Mouse (Mus musculus) C2C12 (cell line): ENCODE data around the gene 4930539E08Rik. TPM values are rescaled to one million over a fixed set of nuclear protein-coding genes. Genes with fewer than 3 reads are reported as not detected.

Source experiments
- H3K27me3 ChIP-seq: one replicate; pipeline ENCODE4 v1.6.1; 2011; ENCODE audit not compliant: control insufficient read depth, insufficient read depth, insufficient read length
- H3K36me3 ChIP-seq: one replicate; pipeline ENCODE4 v1.6.1; 2011; ENCODE audit not compliant: control insufficient read depth, insufficient read depth
- H3K4me3 ChIP-seq: one replicate; pipeline ENCODE4 v1.5.1; 2011; ENCODE audit warnings: mild to moderate bottlenecking, control low read depth; ENCODE audit not compliant: poor library complexity, insufficient read depth, severe bottlenecking
- H3K79me2 ChIP-seq: one replicate; pipeline ENCODE4 v1.6.1; 2011; ENCODE audit not compliant: control insufficient read depth, insufficient read depth
- H3K79me3 ChIP-seq: one replicate; pipeline ENCODE4 v1.6.1; 2011; ENCODE audit warnings: low read depth, control low read depth
- H3ac ChIP-seq: one replicate; pipeline ENCODE3; 2011; ENCODE audit warnings: low read depth; ENCODE audit not compliant: control insufficient read depth, insufficient read length
- CEBPB ChIP-seq: IDR thresholded peaks from one replicate; pipeline ENCODE4 v1.6.1; 2011; ENCODE audit warnings: low read depth, mild to moderate bottlenecking, control low read depth, moderate library complexity
- CTCF ChIP-seq: IDR thresholded peaks from one replicate; pipeline ENCODE4 v1.5.1; 2011; ENCODE audit not compliant: control insufficient read depth, insufficient read depth, insufficient read length
- FOSL1 ChIP-seq: IDR thresholded peaks from one replicate; pipeline ENCODE4 v1.8.0; 2011; ENCODE audit warnings: mild to moderate bottlenecking, low read length; ENCODE audit not compliant: poor library complexity, insufficient read depth, severe bottlenecking
- MAX ChIP-seq: IDR thresholded peaks from one replicate; pipeline ENCODE4 v1.6.1; 2011; ENCODE audit warnings: mild to moderate bottlenecking, control low read depth
- MYOD1 ChIP-seq: IDR thresholded peaks from one replicate; pipeline ENCODE4 v1.6.1; 2011; ENCODE audit warnings: low read depth; ENCODE audit not compliant: control insufficient read depth, insufficient read length
- MYOG ChIP-seq: IDR thresholded peaks from one replicate; pipeline ENCODE4 v1.6.1; 2011; ENCODE audit not compliant: control insufficient read depth, insufficient read length; ENCODE audit errors: extremely low read depth
- USF1 ChIP-seq: IDR thresholded peaks from one replicate; pipeline ENCODE4 v1.6.1; 2011; ENCODE audit warnings: low read depth, mild to moderate bottlenecking, control low read depth, moderate library complexity
- polyA plus RNA-seq: library from polyadenylated mRNA; unstranded; fragments of >200 nt; fragmentation: generic; extraction: Trizol; gene quantifications from one replicate; pipeline ENCODE4 v1.2.1, GENCODE M21; 2012; ENCODE audit warnings: missing spikeins

The 4930539E08Rik gene
- polyA plus RNA-seq, 1 experiment: 0.01 TPM

DNA sequence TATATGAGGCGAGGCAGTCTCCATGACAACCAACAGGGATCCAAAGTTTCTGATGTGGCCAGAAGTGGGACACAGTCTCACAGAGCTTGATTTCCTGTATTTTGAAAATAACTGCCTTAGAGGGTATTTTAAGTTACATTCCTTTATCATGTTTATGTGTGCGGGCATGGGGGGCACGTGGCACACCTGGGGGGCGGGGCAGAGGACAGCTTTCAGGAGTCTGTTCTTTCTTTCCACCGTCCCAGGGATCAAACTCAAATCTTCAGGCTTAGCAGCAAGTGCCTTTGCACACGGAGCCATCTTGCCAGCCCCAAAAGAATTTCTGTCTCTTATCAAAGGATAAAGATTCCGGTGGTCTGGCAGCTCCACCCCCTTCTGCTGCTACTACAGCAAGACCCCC, 51.2 kb downstream of the 4930539E08Rik start:
- H3ac ChIP-seq: no peak overlapping the region
- H3K4me3 ChIP-seq: no peak overlapping the region
- TF ChIP-seq USF1 (no peak), MAX (no peak), CEBPB (no peak), MYOG (no peak), MYOD1 (no peak), CTCF (no peak), FOSL1 (no peak)
- H3K79me3 ChIP-seq: no peaks in the 10 kb centered on the region
- H3K79me2 ChIP-seq: no peaks in the 10 kb centered on the region
- H3K36me3 ChIP-seq: no peaks in the 10 kb centered on the region
- peaks cover 31% of the 10 kb centered on the region for H3K27me3 ChIP-seq

DNA sequence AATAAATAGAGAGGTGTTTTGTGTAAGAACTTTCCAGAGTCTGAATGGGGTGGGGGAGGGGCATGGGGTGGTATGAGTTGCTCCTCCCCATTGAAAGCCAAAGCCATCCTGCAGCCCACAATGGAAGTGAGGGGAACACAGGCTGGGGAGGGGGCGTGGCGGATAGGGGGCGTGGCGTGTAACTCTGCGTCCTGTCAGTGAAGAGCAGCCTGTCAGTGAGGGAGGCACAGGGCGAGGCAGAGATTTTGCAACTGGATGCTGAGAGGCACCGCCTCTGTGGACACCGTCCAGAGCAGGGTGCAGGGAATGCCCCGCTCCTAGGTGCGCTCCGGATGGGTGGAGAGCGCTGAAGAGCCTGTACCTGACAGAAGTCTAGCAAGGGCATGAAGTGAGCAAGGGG, 56.9 kb downstream of the 4930539E08Rik start, which contains the start of gene Pnpla1:
Gene Pnpla1 (plus strand): TSS at position 207 of the 400 bp plus-strand sequence.
- Histone ChIP-seq H3K4me3 (no peak within 1 kb of the TSS), H3K36me3 (no peaks in the 10 kb centered on the region)
- TF ChIP-seq MAX (no peak), MYOG (no peak), MYOD1 (no peak), USF1 (no peak), CTCF (no peak), CEBPB (no peak)

GRCm38 (mm10) chr17:28856030-28856429, 59.1 kb downstream of the 4930539E08Rik start:
- Histone ChIP-seq H3K4me3 (no peak overlapping the region), H3K36me3 (no peaks in the 10 kb centered on the region), H3K79me3 (no peaks in the 10 kb centered on the region), H3K79me2 (no peaks in the 10 kb centered on the region), H3ac (no peak overlapping the region), H3K27me3 (peaks cover 7% of the 10 kb centered on the region)
- TF ChIP-seq CEBPB: peak; percentile 61
- no peak for TF ChIP-seq MYOD1
- TF ChIP-seq CTCF: no peak
- no peak for TF ChIP-seq MAX

More for the DNA sequence above, 56.9 kb downstream of the 4930539E08Rik start, which contains the start of gene Pnpla1:
- Histone ChIP-seq H3K79me2 (no peaks in the 10 kb centered on the region), H3ac (no peak within 1 kb of the TSS), H3K79me3 (no peaks in the 10 kb centered on the region), H3K27me3 (peaks cover 14% of the 10 kb centered on the region)

DNA sequence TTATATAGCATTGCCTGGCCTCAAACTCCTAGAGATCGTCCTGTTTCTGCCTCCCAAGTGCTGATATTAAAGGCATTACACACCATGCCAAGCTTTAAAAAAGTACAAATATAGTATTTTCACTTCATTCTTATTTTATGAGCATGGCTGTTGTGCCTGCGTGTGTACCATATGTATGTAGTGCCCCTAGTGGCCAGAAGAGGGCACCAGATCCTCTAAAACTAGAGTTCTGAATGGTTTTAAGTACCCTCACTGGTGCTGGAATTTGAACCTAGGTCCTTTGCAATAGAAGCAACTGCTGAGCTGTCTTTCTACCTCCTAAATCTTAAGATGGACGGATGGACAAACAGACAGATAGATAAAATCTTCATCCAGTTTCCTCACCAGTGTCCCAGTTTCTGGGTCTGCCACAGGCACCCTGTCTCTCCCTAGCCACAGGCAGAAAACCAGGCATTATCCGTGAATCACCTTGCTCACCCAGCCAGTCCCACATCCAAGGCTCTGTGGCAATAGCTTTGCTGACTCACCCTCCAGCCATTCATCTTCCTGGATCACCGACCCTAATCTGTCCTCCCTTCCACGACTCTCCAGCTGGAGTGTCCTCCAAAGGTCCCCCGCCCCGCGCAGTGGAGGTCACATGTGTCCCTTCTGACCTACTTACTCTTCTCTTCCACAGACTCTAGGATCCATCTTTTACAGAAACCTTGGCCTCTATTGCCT, 59.8 kb downstream of the 4930539E08Rik start:
- no peak for TF ChIP-seq MYOD1
- no peak for TF ChIP-seq CTCF
- no peak for TF ChIP-seq FOSL1
- no peak for TF ChIP-seq USF1
- TF ChIP-seq MYOG: no peak
- TF ChIP-seq MAX: no peak
- TF ChIP-seq CEBPB: peak; percentile 71
- Histone ChIP-seq H3K27me3 (peaks cover 7% of the 10 kb centered on the region), H3K36me3 (no peaks in the 10 kb centered on the region), H3K79me3 (no peaks in the 10 kb centered on the region), H3K79me2 (no peaks in the 10 kb centered on the region), H3K4me3 (no peak overlapping the region), H3ac (no peak overlapping the region)

GRCm38 (mm10) chr17:28854377-28854776, 60.7 kb downstream of the 4930539E08Rik start:
- Histone ChIP-seq H3K36me3 (no peaks in the 10 kb centered on the region), H3K27me3 (peaks cover 6% of the 10 kb centered on the region), H3ac (no peak overlapping the region), H3K4me3 (no peak overlapping the region), H3K79me2 (no peaks in the 10 kb centered on the region), H3K79me3 (no peaks in the 10 kb centered on the region)
- TF ChIP-seq USF1: no peak
- TF ChIP-seq CTCF: no peak
- TF ChIP-seq MAX: no peak

- Histone ChIP-seq H3K4me3 (no peak overlapping the region), H3K79me2 (no peaks in the 10 kb centered on the region), H3K27me3 (peaks cover 11% of the 10 kb centered on the region), H3K79me3 (no peaks in the 10 kb centered on the region), H3K36me3 (no peaks in the 10 kb centered on the region), H3ac (no peak overlapping the region)
- TF ChIP-seq FOSL1: no peak
- TF ChIP-seq MYOG: no peak
- no peak for TF ChIP-seq MAX
- no peak for TF ChIP-seq CTCF
- TF ChIP-seq CEBPB: no peak
- TF ChIP-seq MYOD1: no peak
Measured at GRCm38 (mm10) chr17:28850511-28850910, 64.6 kb downstream of the 4930539E08Rik start.
